Mouse (Mus musculus): ENCODE results near the gene Tmed4.
"Not testable (repeated sequence)": the region's sequence is repeated elsewhere in the genome, so short reads cannot be mapped to it uniquely, and the experiment has no call there.

The Tmed4 gene

GRCm38 (mm10) chr11:6267320-6268254, 7.1 kb downstream of the Tmed4 start, which contains the start of gene Ddx56:
Gene Ddx56 (minus strand): TSS chr11:6267772.
- peak; percentile 89 for DNase-seq

- DNase-seq, result no peak
Observed at GRCm38 (mm10) chr11:6266621-6267020, 8.0 kb downstream of the Tmed4 start.

- peak; percentile 67 for DNase-seq
Observed at GRCm38 (mm10) chr11:6261434-6262082, 13.1 kb downstream of the Tmed4 start.

GRCm38 (mm10) chr11:6259413-6259812, 15.3 kb downstream of the Tmed4 start:
- DNase-seq, result no peak

- DNase-seq, result no peak
Observed at GRCm38 (mm10) chr11:6256490-6257072, 18.1 kb downstream of the Tmed4 start.

GRCm38 (mm10) chr11:6254602-6255001, 20.1 kb downstream of the Tmed4 start:
- not testable (repeated sequence) for DNase-seq

- DNase-seq, result no peak
Observed at GRCm38 (mm10) chr11:6252824-6253223, 21.8 kb downstream of the Tmed4 start.

GRCm38 (mm10) chr11:6252248-6252647, 22.4 kb downstream of the Tmed4 start:
- DNase-seq, result no peak

- DNase-seq, result no peak
Observed at GRCm38 (mm10) chr11:6244707-6245106, 30.0 kb downstream of the Tmed4 start.

GRCm38 (mm10) chr11:6233025-6233424, 41.6 kb downstream of the Tmed4 start:
- no peak for DNase-seq

- DNase-seq, result no peak
Observed at GRCm38 (mm10) chr11:6230012-6230411, 44.7 kb downstream of the Tmed4 start, which contains the start of gene Npc1l1. Gene Npc1l1 (minus strand): TSS chr11:6230143.

GRCm38 (mm10) chr11:6224541-6225229, 50.0 kb downstream of the Tmed4 start:
- peak; percentile 55 for DNase-seq

GRCm38 (mm10) chr11:6222187-6222586, 52.5 kb downstream of the Tmed4 start:
- DNase-seq, result no peak

Data from right cerebral cortex, postnatal 25 days (tissue).